Mouse (Mus musculus) olfactory bulb, adult 2 months (tissue): ENCODE measurements around the gene Myo1b.

Experiments used
- CTCF ChIP-seq: fragments of 200-500 bp; IDR thresholded peaks from 2 replicates; pipeline ENCODE4 v1.5.1; 2012; ENCODE audit warnings: low read depth, mild to moderate bottlenecking, low read length, moderate library complexity; ENCODE audit not compliant: insufficient read depth
- POLR2A ChIP-seq: fragments of 200-500 bp; IDR thresholded peaks from 2 replicates; pipeline ENCODE4 v1.6.1; 2012; ENCODE audit warnings: mild to moderate bottlenecking, low read depth, low read length, moderate library complexity; ENCODE audit not compliant: insufficient read depth

DNA sequence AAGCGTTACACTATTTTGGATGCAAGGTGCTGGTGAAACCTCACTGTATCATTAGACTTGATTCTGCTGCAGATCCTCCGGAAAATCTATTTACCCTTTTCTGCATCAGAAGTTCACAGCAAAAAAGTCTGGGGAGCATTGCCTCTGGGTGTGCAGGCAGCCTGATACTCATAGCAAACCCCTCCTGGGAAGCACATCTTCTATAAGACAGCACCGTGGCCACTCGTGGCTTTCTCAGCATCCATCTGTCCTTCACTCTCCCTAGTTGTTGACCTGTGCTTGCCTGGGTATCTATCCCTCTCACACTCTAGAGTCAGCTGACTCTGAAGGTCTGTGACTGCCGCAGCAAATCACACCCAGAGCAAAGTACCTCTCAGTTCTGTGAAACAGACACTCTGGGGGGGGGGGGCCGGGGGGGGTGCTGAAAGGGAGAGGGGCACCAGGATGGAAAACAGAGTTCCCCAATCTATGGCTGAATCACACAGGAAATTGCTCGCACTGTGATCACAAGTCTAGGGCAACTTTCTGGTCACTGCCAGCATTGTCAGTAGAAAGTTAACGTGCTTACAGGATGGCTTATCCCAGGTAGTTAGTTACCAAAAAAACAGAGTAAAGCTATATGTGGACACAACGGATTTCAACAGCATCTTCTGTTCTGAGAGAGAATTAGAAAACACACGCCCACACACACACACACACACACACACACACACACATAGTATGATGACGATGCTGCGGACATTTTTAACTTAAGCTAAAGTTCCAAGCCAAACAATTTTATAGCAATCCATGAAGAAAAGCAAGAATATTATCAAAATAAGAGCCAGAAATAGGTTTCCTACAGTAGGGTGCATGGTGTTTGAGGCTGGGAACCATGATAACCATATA lies 35.7 kb downstream of the Myo1b start:
- TF ChIP-seq CTCF (no peak), POLR2A (no peak)
